In genomic region chr6:17362771-17363170, GRCm38 (mm10) we compare ENCODE assay signal across 10 mouse cellular contexts. TPM values are rescaled to one million over a fixed set of nuclear protein-coding genes. Genes with fewer than 3 reads are reported as not detected.
DNase-seq lines count a peak whose midpoint lies in the region; TF ChIP-seq lines count a peak whose summit lies in the region.
"Had no signal": no experiment of that assay in that cellular context is flagged by ENCODE, and none has a peak within 500 bp of the region (broad histone marks: within the 10 kb centered on the region; RNA-seq: fewer than 3 reads in every experiment).

No protein-coding gene starts in this region.

- H3K27ac ChIP-seq in layer of hippocampus, adult 2 months = no peak overlapping the region
- H3K27ac ChIP-seq: heart, embryonic 13.5 days had no signal

- H3K4me3 ChIP-seq in layer of hippocampus, adult 2 months = no peak overlapping the region
- H3K4me3 ChIP-seq: heart, embryonic 13.5 days had no signal

- DNase-seq in embryo, embryonic 10 days (ENCODE audit: low spot score) = peak; percentile 31
- DNase-seq in embryo, embryonic 9.5 days (ENCODE audit: extremely low spot score) = no peak
- no peak for DNase-seq in layer of hippocampus, adult 2 months (ENCODE audit: low spot score in 2 of 2)
- no peak for DNase-seq in layer of hippocampus, adult 9-11 months
- peak; percentile 85 for DNase-seq in 3T3-L1 (ENCODE audit: low read depth, low spot score)
- peak; percentile 41 for DNase-seq in embryo, embryonic 11 days
- no peak for DNase-seq in right cerebral cortex, postnatal 10 days (ENCODE audit: low spot score in 2 of 2)
- DNase-seq in ovary, adult 18-20 months (ENCODE audit: low spot score) = no peak
- DNase-seq: cerebellum, adult 18-20 months had no signal

- TF ChIP-seq CTCF in layer of hippocampus, adult 2 months (conservative IDR thresholded peaks at IDR 0.05) = peak; percentile 88

RNA-seq across cellular contexts. Expression of gene Cav1, which starts 56.6 kb away (rescaled TPM):
- 10 to 100 TPM; 17.0 to 30.6 TPM for total RNA-seq in layer of hippocampus, adult 2 months (2021)

Comparison
In these comparisons a context has a peak if more than half of its experiments do, and no peak if none do; other contexts are left out.
1. DNase-seq: peak in embryo, embryonic 10 days (single experiment), 3T3-L1 (single experiment) and embryo, embryonic 11 days (single experiment); none in embryo, embryonic 9.5 days (single experiment), layer of hippocampus, adult 2 months (0 of 2), layer of hippocampus, adult 9-11 months (single experiment), right cerebral cortex, postnatal 10 days (0 of 2) and ovary, adult 18-20 months (single experiment).